Comparison of ENCODE assay signal across 11 mouse cellular contexts in genomic region chr19:10860072-10860497, GRCm38 (mm10). TPM values are rescaled to one million over a fixed set of nuclear protein-coding genes. Genes with fewer than 3 reads are reported as not detected.
DNase-seq lines count a peak whose midpoint lies in the region; ATAC-seq and TF ChIP-seq lines count a peak whose summit lies in the region.
"Had no signal": no experiment of that assay in that cellular context is flagged by ENCODE, and none has a peak within 500 bp of the region (broad histone marks: within the 10 kb centered on the region; RNA-seq: fewer than 3 reads in every experiment).

No protein-coding gene starts in this region.

- no peak overlapping the region for H3K4me3 ChIP-seq in layer of hippocampus, adult 2 months
- no peak overlapping the region for H3K4me3 ChIP-seq in intestine, postnatal 0 days (ENCODE audit: low read depth, low read length)
- H3K4me3 ChIP-seq: stomach, embryonic 15.5 days had no signal

- H3K27ac ChIP-seq in layer of hippocampus, adult 2 months, result no peak overlapping the region
- no peak overlapping the region for H3K27ac ChIP-seq in intestine, postnatal 0 days (ENCODE audit: low read depth, low read length)
- H3K27ac ChIP-seq: stomach, embryonic 15.5 days had no signal

- H3K4me1 ChIP-seq in intestine, postnatal 0 days (replicated peaks; ENCODE audit: control insufficient read depth, insufficient read depth, low read length), result no peaks in the 10 kb centered on the region
- H3K4me1 ChIP-seq: stomach, embryonic 15.5 days had no signal

- H3K36me3 ChIP-seq in intestine, postnatal 0 days (ENCODE audit: control insufficient read depth, insufficient read depth), result peaks cover 22% of the 10 kb centered on the region

- ATAC-seq in intestine, postnatal 0 days, result no peak
- no peak for ATAC-seq in megakaryocyte, adult 5-6 weeks (ENCODE audit: poor library complexity, severe bottlenecking)
- ATAC-seq: Patski had no signal

- no peak overlapping the region for H3K9ac ChIP-seq in intestine, postnatal 0 days (ENCODE audit: low read depth, low read length)
- H3K9ac ChIP-seq: stomach, embryonic 15.5 days had no signal

- peak; percentile 52 for DNase-seq in cerebellum, adult 9-11 months
- DNase-seq in cerebellum, postnatal 14 days, result no peak
- no peak for DNase-seq in layer of hippocampus, adult 2 months (ENCODE audit: low spot score in 2 of 2)
- DNase-seq in layer of hippocampus, postnatal 10 days (ENCODE audit: low spot score in 2 of 2), result no peak
- DNase-seq in brain, adult 2 months (ENCODE audit: low read depth, low spot score), result peak; percentile 58
- DNase-seq in spleen, postnatal 10 days (ENCODE audit: low spot score in 2 of 2), result no peak
- DNase-seq: layer of hippocampus, postnatal 36 days had no signal

- no peaks in the 10 kb centered on the region for H3K9me3 ChIP-seq in intestine, postnatal 0 days (ENCODE audit: control insufficient read depth)
- H3K9me3 ChIP-seq: stomach, embryonic 15.5 days had no signal

- H3K27me3 ChIP-seq in intestine, postnatal 0 days (replicated peaks; ENCODE audit: control insufficient read depth, insufficient read depth, low read length), result no peaks in the 10 kb centered on the region
- H3K27me3 ChIP-seq: Patski; stomach, embryonic 15.5 days had no signal

- peak; percentile 21; the same call in 1 of the 2 replicates for TF ChIP-seq CTCF in layer of hippocampus, adult 2 months (conservative IDR thresholded peaks at IDR 0.05)
- peak; percentile 19; the same call in 1 of the 2 replicates for TF ChIP-seq CTCF in intestine, postnatal 0 days (IDR thresholded peaks at IDR 0.05; ENCODE audit: low read depth)

- 56% methylated on average over 20 of the region's 22 CpGs for WGBS in intestine, postnatal 0 days

- no peak overlapping the region for H3K4me2 ChIP-seq in intestine, postnatal 0 days (replicated peaks; ENCODE audit: low read depth)
- H3K4me2 ChIP-seq: stomach, embryonic 15.5 days had no signal

RNA-seq across cellular contexts. Expression of gene Tmem132a, which starts 9.7 kb away (rescaled TPM):
- total RNA-seq in layer of hippocampus, adult 2 months (2021), result 100 to 1,000 TPM; 168 to 171 TPM
- total RNA-seq in layer of hippocampus, postnatal 10 days (2021), result 100 to 1,000 TPM; 250 to 259 TPM
- polyA plus RNA-seq in intestine, postnatal 0 days (2015; fragmentation: Nextera tagmentation; extraction: Ambion mirVana), result 7.1 and 7.5 TPM in 2 replicates
- total RNA-seq in megakaryocyte, adult 5-6 weeks (2015), result 0.11 and 0.21 TPM in 2 replicates
- 0.33 and 0.70 TPM in 2 replicates for total RNA-seq in megakaryocyte, adult 5-6 weeks (2017)

RNA-seq across cellular contexts. Expression of gene Slc15a3, which starts 20.6 kb away (rescaled TPM):
- 1 to 10 TPM; 1.3 TPM for total RNA-seq in layer of hippocampus, adult 2 months (2021)
- total RNA-seq in layer of hippocampus, postnatal 10 days (2021), result 1 to 10 TPM; 1.1 to 1.5 TPM
- polyA plus RNA-seq in intestine, postnatal 0 days (2015; fragmentation: Nextera tagmentation; extraction: Ambion mirVana), result 0.93 and 0.94 TPM in 2 replicates
- 31.4 and 31.6 TPM in 2 replicates for total RNA-seq in megakaryocyte, adult 5-6 weeks (2015)
- total RNA-seq in megakaryocyte, adult 5-6 weeks (2017), result 18.0 and 20.2 TPM in 2 replicates

RNA-seq across cellular contexts. Expression of gene Tmem109, which starts 21.7 kb away (rescaled TPM):
- total RNA-seq in layer of hippocampus, adult 2 months (2021), result 10 to 100 TPM; 46.4 to 54.5 TPM
- total RNA-seq in layer of hippocampus, postnatal 10 days (2021), result 10 to 100 TPM; 36.4 to 37.3 TPM
- polyA plus RNA-seq in intestine, postnatal 0 days (2015; fragmentation: Nextera tagmentation; extraction: Ambion mirVana), result 35.8 and 36.2 TPM in 2 replicates
- 76.9 and 81.2 TPM in 2 replicates for total RNA-seq in megakaryocyte, adult 5-6 weeks (2015)
- 74.7 and 80.9 TPM in 2 replicates for total RNA-seq in megakaryocyte, adult 5-6 weeks (2017)

RNA-seq across cellular contexts. Expression of gene Cd6, which starts 30.2 kb away (rescaled TPM):
- total RNA-seq in layer of hippocampus, adult 2 months (2021), result under 1 TPM in 1 of 2 experiments, not detected in 1; 0.32 TPM
- total RNA-seq in layer of hippocampus, postnatal 10 days (2021), result not detected
- polyA plus RNA-seq in intestine, postnatal 0 days (2015; fragmentation: Nextera tagmentation; extraction: Ambion mirVana), result 0.05 TPM in 1 of 2 replicates, not detected in the other
- total RNA-seq in megakaryocyte, adult 5-6 weeks (2015), result 1.0 TPM in 1 of 2 replicates, not detected in the other
- 0.26 and 0.37 TPM in 2 replicates for total RNA-seq in megakaryocyte, adult 5-6 weeks (2017)

RNA-seq across cellular contexts. Expression of gene Prpf19, which starts 34.9 kb away (rescaled TPM):
- 100 to 1,000 TPM; 196 to 198 TPM for total RNA-seq in layer of hippocampus, adult 2 months (2021)
- total RNA-seq in layer of hippocampus, postnatal 10 days (2021), result 100 to 1,000 TPM; 191 to 208 TPM
- polyA plus RNA-seq in intestine, postnatal 0 days (2015; fragmentation: Nextera tagmentation; extraction: Ambion mirVana), result 20.3 and 24.6 TPM in 2 replicates
- 34.1 and 36.1 TPM in 2 replicates for total RNA-seq in megakaryocyte, adult 5-6 weeks (2015)
- 69.0 and 76.2 TPM in 2 replicates for total RNA-seq in megakaryocyte, adult 5-6 weeks (2017)

Comparison
In these comparisons a context has a peak if more than half of its experiments do, and no peak if none do; other contexts are left out.
1. DNase-seq: peak in cerebellum, adult 9-11 months (single experiment) and brain, adult 2 months (single experiment); none in cerebellum, postnatal 14 days (0 of 2), layer of hippocampus, adult 2 months (0 of 2), layer of hippocampus, postnatal 10 days (0 of 2) and spleen, postnatal 10 days (0 of 2).
2. RNA of gene Tmem132a, which starts 9.7 kb away (total RNA-seq): 250 to 259 TPM in layer of hippocampus, postnatal 10 days and 168 to 171 TPM in layer of hippocampus, adult 2 months; 0.11 to 0.70 TPM in megakaryocyte, adult 5-6 weeks; every median in the first group is over 10 times any median in the second.
3. RNA of gene Slc15a3, which starts 20.6 kb away (total RNA-seq): 18.0 to 31.6 TPM in megakaryocyte, adult 5-6 weeks; 1.1 to 1.5 TPM in layer of hippocampus, postnatal 10 days and 1.3 TPM in layer of hippocampus, adult 2 months; every median in the first group is over 4 times any median in the second.